Mouse (Mus musculus): ENCODE results near the gene Plxna3.
A peak's percentile ranks its signal among the peaks of the same experiment; 100 is the strongest.
"Not testable (repeated sequence)": the region's sequence is repeated elsewhere in the genome, so short reads cannot be mapped to it uniquely, and the experiment has no call there.

The Plxna3 gene

DNA sequence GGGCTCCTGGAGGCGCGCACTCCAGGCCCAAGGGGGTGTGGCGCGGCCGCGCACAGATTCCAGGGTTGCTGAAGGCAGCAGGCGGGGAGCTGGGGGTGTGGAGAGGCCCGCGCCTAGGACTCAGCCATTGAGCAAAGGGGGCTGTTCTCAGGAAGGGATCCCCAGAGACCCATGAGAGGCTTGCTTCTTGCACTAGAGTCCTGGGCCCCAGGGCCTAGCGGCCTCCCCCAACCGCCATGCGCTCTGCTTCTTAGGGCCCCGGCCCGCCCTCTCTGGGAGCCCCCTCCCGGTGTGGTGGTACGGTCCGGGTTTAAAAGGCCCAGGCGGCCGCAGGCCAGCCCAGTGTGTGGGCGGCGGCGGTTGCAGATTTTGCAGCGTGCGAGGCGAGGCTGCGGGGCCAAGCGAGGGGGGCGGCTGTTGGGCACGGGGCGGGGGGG is at the start of gene Plxna3:
TSS of gene Plxna3 (plus strand) at position 342 of the 437 bp plus-strand sequence.
- peak; percentile 72 to 75 for DNase-seq

GRCm38 (mm10) chrX:74281041-74281731 is 47.7 kb upstream of the Plxna3 start:
- DNase-seq, result no peak

DNA sequence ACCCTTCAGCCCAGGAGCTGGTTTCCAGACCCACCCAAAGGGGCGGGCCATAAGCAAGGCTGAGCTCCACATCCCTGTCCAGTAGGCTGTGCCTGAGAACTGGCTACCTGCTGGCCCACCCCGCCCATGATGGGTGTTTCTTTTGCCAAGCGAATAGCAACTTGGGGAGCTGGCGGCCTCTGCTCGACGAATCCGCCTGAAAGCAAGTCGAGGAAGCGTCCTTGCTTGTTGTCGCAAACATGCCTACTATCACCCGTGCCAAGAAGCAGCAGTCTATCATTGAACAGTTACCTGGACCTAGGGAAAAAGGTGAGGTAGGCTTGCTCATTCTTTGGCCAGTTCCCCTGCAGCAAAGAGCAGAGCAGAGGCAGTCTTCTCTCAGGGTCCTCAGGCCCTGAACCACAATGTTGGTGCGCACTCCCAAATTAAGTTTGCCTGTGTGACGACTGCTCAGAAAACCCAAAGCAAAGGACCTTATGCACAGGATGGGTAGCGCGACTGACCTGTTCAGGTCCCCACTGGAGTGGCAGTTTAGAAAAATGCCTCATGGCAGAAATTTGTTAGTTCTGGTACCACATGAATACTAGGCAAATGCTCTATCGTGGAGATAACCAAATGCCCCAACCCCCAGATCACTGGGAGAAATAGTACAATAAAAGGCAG is 47.0 kb upstream of the Plxna3 start, which contains the start of the genes Taz and Dnase1l1:
TSS of gene Taz (plus strand) at position 181 of the 663 bp plus-strand sequence.
TSS of gene Dnase1l1 (minus strand) at position 606 of the 663 bp plus-strand sequence.
- DNase-seq, result peak; percentile 70 to 75

DNA sequence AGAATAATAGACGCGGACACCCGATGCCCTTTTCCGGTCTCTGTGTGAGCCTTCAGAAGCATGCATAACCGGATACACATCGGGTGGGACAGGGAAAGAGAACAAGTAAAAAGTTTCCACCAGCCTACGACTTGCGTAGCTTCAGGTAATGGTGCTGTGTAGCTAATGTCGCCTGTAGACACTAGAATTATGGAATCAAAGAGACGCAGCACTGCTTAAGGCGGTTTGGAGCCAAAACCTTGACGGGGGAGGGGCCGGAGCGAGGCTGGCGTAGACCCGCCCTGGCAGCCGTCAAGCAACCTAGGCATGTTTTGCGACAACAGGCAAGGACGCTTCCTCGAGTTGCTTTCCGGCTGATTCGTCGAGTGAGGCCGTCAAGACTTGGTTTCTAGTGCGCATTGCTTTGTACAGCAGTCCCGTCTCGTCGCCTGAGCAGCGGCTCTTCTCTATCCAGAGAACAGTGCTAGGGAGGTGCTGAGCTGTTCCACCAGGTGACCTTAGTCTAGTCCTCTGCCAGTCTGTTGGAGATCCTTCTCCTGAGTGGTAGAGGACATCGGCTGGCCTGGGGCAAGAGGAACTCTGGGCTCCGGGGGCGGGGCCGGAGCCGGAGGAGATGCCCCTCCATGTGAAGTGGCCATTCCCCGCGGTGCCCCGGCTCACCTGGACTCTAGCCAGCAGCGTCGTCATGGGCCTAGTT is 46.3 kb upstream of the Plxna3 start:
- peak; percentile 88 to 90 for DNase-seq

GRCm38 (mm10) chrX:74283092-74283437 is 45.8 kb upstream of the Plxna3 start:
- DNase-seq, result no peak

DNA sequence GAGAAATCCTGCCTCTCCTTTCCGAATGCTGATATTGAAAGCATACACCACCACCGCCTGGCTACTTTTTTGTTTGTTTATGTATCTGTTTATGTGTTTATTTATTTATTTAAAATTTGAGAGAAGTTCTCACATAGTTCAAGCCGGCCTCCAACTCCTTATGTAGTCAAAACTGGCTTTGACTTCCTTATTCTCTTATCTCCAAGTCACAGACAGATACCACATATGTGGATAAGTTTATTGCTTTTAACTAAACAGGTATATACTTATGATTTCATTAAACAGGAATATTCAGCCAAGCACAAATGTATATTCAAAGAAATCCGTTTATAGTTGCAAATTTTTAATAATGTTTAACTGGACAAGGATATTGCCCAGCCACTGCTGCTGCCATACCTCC is 35.4 kb upstream of the Plxna3 start:
- no peak for DNase-seq

- peak; percentile 96 for DNase-seq
Observed at GRCm38 (mm10) chrX:74296538-74297448, 32.1 kb upstream of the Plxna3 start, which contains the start of gene Atp6ap1. Gene Atp6ap1 (plus strand): TSS chrX:74297097.

- no peak for DNase-seq
Observed at GRCm38 (mm10) chrX:74298348-74298747, 30.5 kb upstream of the Plxna3 start.

DNA sequence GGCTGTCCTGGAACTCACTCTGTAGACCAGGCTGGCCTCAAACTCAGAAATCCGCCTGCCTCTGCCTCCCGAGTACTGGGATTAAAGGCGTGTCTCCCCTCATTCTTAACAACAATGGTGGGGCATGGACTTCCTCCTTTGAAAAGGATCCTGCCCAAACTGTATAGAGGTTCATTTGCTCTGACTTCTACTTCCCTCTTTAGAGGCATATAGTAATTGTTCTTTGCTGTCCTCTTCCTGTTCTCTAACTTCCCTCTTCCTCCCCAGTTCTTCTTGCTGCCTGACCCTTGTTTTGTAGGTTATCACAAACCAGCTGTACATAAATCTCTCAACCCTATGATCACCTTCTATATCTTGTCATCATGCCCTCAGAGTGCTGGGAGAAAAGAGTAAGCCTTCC is 29.1 kb upstream of the Plxna3 start:
- no peak for DNase-seq

DNA sequence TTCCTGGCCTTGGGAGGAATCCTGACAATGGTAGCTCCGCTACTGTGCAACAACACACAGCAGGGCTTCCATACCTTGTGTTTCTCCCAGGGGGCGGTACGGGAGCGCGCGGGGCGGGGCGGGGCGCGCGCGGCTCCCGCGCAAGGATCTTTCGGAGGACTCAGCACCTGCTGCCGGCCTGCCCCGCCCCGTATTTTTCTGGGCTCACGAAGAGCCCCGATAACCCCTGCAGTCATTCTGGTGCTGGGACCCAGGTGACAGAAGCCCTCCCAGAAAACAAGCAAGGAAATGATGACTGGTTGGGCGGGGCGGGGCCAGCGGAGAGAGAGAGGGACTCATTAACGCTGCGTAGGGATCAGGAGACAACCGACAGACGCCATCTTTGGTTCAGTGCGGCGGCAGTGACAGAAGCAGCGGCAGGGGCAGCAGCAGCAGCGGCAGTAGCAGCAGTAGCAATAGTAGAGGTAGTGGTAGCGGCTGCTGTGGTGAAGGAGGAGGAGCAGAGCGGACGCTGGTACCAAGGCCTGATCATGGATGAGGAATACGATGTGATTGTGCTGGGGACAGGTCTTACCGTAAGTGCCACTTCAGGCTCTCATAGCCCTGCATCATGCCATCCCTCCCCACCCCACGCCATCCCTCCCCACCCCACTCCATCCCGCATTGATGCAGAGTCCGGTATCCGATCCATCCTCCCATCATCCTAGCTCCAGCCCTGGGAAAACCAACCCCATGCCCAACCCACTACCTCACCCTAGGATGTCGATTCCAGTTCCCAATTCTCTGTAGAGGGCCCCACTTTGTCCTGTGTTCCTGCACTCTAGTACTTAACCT is 23.8 kb upstream of the Plxna3 start, which contains the start of gene Gdi1:
TSS of gene Gdi1 (plus strand) at position 132 of the 834 bp plus-strand sequence.
- peak; percentile 83 for DNase-seq

DNA sequence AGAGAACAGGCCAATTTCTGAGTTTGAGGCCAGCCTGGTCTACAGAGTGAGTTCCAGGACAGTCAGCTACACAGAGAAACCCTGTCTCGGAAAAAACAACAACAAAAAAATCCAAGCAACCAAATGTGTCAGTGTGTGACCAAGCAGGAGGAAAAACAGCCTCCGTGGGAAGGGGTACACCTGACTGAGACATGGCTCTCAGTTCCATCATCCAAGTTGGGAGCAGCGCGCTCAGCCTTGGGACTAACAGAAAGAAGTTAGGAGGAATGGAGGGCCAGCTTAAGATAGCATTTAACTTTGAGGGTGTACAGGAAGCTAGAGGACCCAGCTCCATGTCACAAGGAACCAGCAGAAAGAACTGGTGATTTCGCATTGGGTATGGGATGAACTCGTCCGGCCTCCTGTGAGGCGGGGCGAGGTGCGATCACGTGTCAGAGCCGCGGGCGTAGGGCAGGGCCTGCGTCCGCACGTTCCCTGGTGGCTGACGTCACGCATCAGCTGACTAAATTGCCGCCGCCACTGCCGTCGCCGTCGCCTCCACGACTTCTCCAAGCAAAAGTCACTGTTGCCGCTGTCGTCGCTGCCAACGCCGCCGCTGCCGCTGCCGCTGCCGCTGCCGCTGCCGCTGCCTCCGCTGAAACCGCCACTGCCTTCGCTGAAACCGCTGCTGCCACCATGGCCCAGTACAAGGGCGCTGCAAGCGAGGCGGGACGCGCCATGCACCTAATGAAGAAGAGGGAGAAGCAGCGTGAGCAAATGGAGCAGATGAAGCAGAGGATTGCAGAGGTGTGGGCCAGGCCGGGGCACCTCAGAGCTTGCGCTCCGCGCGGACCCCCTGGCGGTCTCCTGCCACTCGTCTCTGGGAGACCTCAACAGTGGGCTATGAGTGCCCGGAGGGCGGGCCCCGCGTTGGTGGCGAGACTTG is 16.1 kb upstream of the Plxna3 start, which contains the start of gene Fam50a:
TSS of gene Fam50a (plus strand) at position 494 of the 925 bp plus-strand sequence.
- peak; percentile 88 to 89 for DNase-seq

GRCm38 (mm10) chrX:74329215-74329671 is 377 bp downstream of the Plxna3 start:
- peak in 1 of 2 experiments; percentile 14 for DNase-seq

- DNase-seq, result peak; percentile 46 to 64
Observed at GRCm38 (mm10) chrX:74330166-74330930, 1.5 kb downstream of the Plxna3 start.

DNA sequence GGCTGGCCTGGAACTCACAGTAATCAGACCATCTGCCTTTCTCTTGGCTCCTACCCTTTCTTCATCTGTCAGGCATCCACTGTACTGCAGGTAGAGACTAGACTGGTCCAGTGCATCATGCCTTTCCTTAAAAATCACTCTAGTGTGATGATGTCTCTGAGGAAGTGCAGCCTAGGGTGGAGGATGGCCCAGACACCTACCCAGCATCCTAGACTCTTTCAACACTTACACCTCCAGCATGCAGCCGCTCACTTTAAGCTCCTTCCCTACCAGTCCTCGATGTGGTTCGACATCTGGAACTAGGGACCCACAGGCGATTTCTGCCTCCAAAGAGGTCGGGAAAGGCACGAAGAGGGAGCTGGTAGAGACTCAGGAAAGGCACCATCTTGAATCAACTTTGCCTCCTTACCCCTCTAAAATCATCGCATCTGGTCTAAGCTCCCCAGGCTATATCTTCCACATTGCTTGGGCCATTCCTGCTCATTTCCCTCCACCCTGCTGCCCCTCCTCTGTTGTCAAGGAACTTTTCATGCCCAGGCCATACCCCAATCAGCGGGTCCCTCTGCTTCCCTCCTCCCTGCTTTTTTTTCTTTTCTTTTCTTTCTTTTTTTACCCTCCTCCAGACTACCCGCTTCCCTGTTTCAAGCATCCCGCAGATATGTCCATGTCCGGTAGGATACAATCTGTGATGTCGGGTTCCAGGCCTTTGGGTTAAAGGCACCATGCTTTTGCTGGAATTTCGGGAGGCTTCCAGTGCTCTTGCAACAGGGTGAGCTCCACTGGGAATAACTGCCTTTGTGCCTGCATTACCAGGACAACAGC is 24.0 kb downstream of the Plxna3 start:
- no peak for DNase-seq

GRCm38 (mm10) chrX:74353467-74353770 is 24.6 kb downstream of the Plxna3 start, which contains the start of gene Lage3:
Gene Lage3 (minus strand): TSS chrX:74353618.
- DNase-seq, result peak; percentile 84 to 88

DNA sequence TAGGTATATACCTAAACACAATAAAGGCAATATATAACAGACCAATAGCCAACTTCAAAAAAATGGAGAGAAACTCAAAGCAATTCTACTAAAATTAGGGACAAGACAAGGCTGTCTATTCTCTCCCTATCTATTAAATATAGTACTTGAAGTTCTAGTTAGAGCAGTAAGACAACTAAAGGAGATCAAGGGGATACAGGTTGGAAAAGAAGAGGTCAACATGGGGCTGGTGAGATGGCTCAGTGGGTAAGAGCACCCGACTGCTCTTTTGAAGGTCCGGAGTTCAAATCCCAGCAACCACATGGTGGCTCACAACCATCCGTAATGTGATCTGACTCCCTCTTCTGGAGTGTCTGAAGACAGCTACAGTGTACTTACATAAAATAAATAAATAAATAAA is 28.2 kb downstream of the Plxna3 start:
- DNase-seq, result not testable (repeated sequence)

GRCm38 (mm10) chrX:74359171-74359570 is 30.3 kb downstream of the Plxna3 start:
- no peak for DNase-seq

GRCm38 (mm10) chrX:74367512-74367911 is 38.6 kb downstream of the Plxna3 start:
- peak in 1 of 2 experiments; percentile 17 for DNase-seq
